Comparison of ENCODE assay signal across 11 mouse cellular contexts in the genomic region with DNA sequence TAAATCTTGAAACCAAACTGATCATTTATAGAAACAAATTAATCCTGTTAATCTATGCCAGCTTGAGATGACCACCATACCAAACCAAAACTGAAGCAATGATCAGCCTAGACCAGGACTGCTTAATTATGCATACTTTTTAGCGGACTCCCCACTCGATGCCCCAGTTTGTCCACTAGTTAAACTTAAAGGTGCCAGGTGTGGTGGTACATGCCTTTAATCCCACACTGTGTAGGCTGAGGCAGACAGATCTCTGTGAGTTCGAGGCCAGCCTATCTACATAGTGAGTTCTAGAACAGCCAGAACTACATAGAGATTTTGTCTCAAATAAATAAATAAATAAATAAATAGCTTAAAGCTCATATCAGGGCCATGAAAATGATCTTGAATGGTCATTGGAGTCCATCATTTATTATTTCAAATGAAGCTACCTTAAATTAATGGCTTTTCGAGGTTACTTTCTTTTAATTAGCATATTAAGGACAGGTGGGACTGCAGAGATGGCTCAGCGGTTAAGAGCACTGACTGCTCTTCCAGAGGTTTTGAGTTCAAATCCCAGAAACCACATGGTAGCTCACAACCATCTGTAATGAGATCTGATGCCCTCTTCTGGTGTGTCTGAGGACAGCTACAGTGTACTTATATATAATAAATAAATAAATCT. TPM values are rescaled to one million over a fixed set of nuclear protein-coding genes. Genes with fewer than 3 reads are reported as not detected.
DNase-seq lines count a peak whose midpoint lies in the region; ATAC-seq and TF ChIP-seq lines count a peak whose summit lies in the region.
"Had no signal": no experiment of that assay in that cellular context is flagged by ENCODE, and none has a peak within 500 bp of the region (broad histone marks: within the 10 kb centered on the region; RNA-seq: fewer than 3 reads in every experiment).

No protein-coding gene starts in this region.

- no peak overlapping the region for H3K9ac ChIP-seq in heart, embryonic 12.5 days
- H3K9ac ChIP-seq in CH12.LX (ENCODE audit: insufficient read depth, low read depth): 0 out of 2 replicates have a peak overlapping the region, but pooled peaks have one; percentile 50
- no peak overlapping the region for H3K9ac ChIP-seq in hindbrain, embryonic 11.5 days (ENCODE audit: low read depth, low read length)

- H3K27ac ChIP-seq in heart, embryonic 12.5 days (ENCODE audit: poor library complexity, severe bottlenecking): no peak overlapping the region
- no peak overlapping the region for H3K27ac ChIP-seq in CH12.LX (ENCODE audit: insufficient read depth, low read depth)
- no peak overlapping the region for H3K27ac ChIP-seq in hindbrain, embryonic 11.5 days (ENCODE audit: low read depth, low read length)
- no peak overlapping the region for H3K27ac ChIP-seq in macrophage

- no peak for TF ChIP-seq EP300 in CH12.LX (IDR thresholded peaks at IDR 0.05; ENCODE audit: low read length)

- no peak for TF ChIP-seq CTCF in CH12.LX (conservative IDR thresholded peaks at IDR 0.05 in 1 of 2, IDR thresholded peaks at IDR 0.05 in 1 of 2; ENCODE audit: low read depth in 2 of 2, low read length in 2 of 2)

- H3K4me3 ChIP-seq in heart, embryonic 12.5 days: no peak overlapping the region
- H3K4me3 ChIP-seq in CH12.LX (replicated peaks in 1 of 3; ENCODE audit: low read depth in 2 of 3, low read length in 2 of 3, poor library complexity in 1 of 3) (peak overlapping the region in 1 of 3 experiments; percentile 95), macrophage (ENCODE audit: inconsistent target) (peak overlapping the region; percentile 86; the same call in 1 of the 2 replicates)
- no peak overlapping the region for H3K4me3 ChIP-seq in hindbrain, embryonic 11.5 days (ENCODE audit: low read depth, low read length)

- DNase-seq in heart, adult 8-10 months (ENCODE audit: low spot score): no peak
- no peak for DNase-seq in CH12.LX (ENCODE audit: extremely low read depth)
- DNase-seq in hindbrain, embryonic 11.5 days (ENCODE audit: low spot score): peak; percentile 0
- DNase-seq in right cerebral cortex, postnatal 36 days (ENCODE audit: low spot score in 2 of 2): no peak
- no peak for DNase-seq in layer of hippocampus, adult 9-10 months (ENCODE audit: low spot score)
- DNase-seq in spleen, postnatal 14 days (ENCODE audit: low spot score in 2 of 2): no peak

- peaks cover 22% of the 10 kb centered on the region for H3K79me2 ChIP-seq in CH12.LX (replicated peaks; ENCODE audit: control insufficient read depth, extremely low read depth, insufficient read depth, poor library complexity, severe bottlenecking)
- no peaks in the 10 kb centered on the region for H3K79me2 ChIP-seq in macrophage (ENCODE audit: inconsistent target)

- H3K9me3 ChIP-seq in heart, embryonic 12.5 days (replicated peaks): no peaks in the 10 kb centered on the region
- H3K9me3 ChIP-seq in CH12.LX (replicated peaks; ENCODE audit: low read length): no peaks in the 10 kb centered on the region
- H3K9me3 ChIP-seq in hindbrain, embryonic 11.5 days (ENCODE audit: control insufficient read depth, low read length): no peaks in the 10 kb centered on the region
- H3K9me3 ChIP-seq: megakaryocyte, embryonic 14.5 days had no signal

- TF ChIP-seq POLR2A in CH12.LX (IDR thresholded peaks at IDR 0.05; ENCODE audit: low read depth, low read length): no peak

- H3K27me3 ChIP-seq in heart, embryonic 12.5 days (replicated peaks): 0 out of 2 replicates have a peak, but pooled peaks cover 5% of the 10 kb centered on the region
- H3K27me3 ChIP-seq in CH12.LX (replicated peaks): no peaks in the 10 kb centered on the region
- H3K27me3 ChIP-seq in hindbrain, embryonic 11.5 days (ENCODE audit: control insufficient read depth, insufficient read depth, low read length): no peaks in the 10 kb centered on the region
- H3K27me3 ChIP-seq: megakaryocyte, embryonic 14.5 days had no signal

- peak overlapping the region; percentile 85 for H3K4me2 ChIP-seq in heart, embryonic 12.5 days
- H3K4me2 ChIP-seq in CH12.LX (ENCODE audit: insufficient read depth, low read depth, poor library complexity, severe bottlenecking): 0 out of 2 replicates have a peak overlapping the region, but pooled peaks have one; percentile 90
- no peak overlapping the region for H3K4me2 ChIP-seq in hindbrain, embryonic 11.5 days (replicated peaks; ENCODE audit: low read depth, low read length)

- no peak for TF ChIP-seq RAD21 in CH12.LX (IDR thresholded peaks at IDR 0.05; ENCODE audit: low read depth, low read length)

- peaks cover 20% of the 10 kb centered on the region for H3K36me3 ChIP-seq in heart, embryonic 12.5 days
- H3K36me3 ChIP-seq in CH12.LX (replicated peaks in 1 of 2; ENCODE audit: control insufficient read depth in 1 of 2, insufficient read depth in 1 of 2, low read length in 1 of 2) (peaks cover 15 to 26% of the 10 kb centered on the region in 2 experiments), macrophage (ENCODE audit: inconsistent target) (peaks cover 11% of the 10 kb centered on the region; the same call in 1 of the 2 replicates)
- H3K36me3 ChIP-seq in hindbrain, embryonic 11.5 days (ENCODE audit: control insufficient read depth, insufficient read depth, low read length): no peaks in the 10 kb centered on the region

- H3K4me1 ChIP-seq in heart, embryonic 12.5 days (replicated peaks): peaks cover 7% of the 10 kb centered on the region
- peaks cover 14 to 59% of the 10 kb centered on the region in 2 experiments for H3K4me1 ChIP-seq in CH12.LX (ENCODE audit: control insufficient read depth in 1 of 2, insufficient read depth in 2 of 2)
- H3K4me1 ChIP-seq in hindbrain, embryonic 11.5 days (replicated peaks; ENCODE audit: control insufficient read depth, insufficient read depth, low read length): 0 out of 2 replicates have a peak, but pooled peaks cover 2% of the 10 kb centered on the region

- dilution Hi-C loops in CH12.LX (cut with MboI; ENCODE audit: extremely low pct_ligation_motif_present, extremely low pct_unique_long_range_greater_than_20kb, low sequenced_read_pairs): no loop called here

- no peak for ATAC-seq in heart, embryonic 12.5 days (ENCODE audit: insufficient number of reproducible peaks, low FRiP score)
- no peak for ATAC-seq in hindbrain, embryonic 11.5 days (ENCODE audit: low FRiP score)

- in situ Hi-C loops in CH12.LX (cut with MboI; ENCODE audit: low pct_ligation_motif_present, low pct_unique_long_range_greater_than_20kb, low sequenced_read_pairs): loop anchor here (5.0 to 25.0 kb wide), 3 partner anchors 162 to 582 kb away; a partner anchor contains a TSS

- 83% methylated on average over 5 of the region's 5 CpGs for WGBS in heart, embryonic 12.5 days
- WGBS in hindbrain, embryonic 11.5 days: 88% methylated on average over 5 of the region's 5 CpGs
- 99% methylated on average over 5 of the region's 5 CpGs for WGBS in macrophage (ENCODE audit: missing documents)

TF ChIP-seq in CH12.LX, 34 proteins besides CTCF, POLR2A, EP300 and RAD21:
- TF ChIP-seq KAT2A (IDR thresholded peaks at IDR 0.05; ENCODE audit: insufficient replicate concordance, low read length) (no peak), MAZ (IDR thresholded peaks at IDR 0.05; ENCODE audit: low read depth, low read length) (no peak), MXI1 (IDR thresholded peaks at IDR 0.05; ENCODE audit: low read depth, low read length) (no peak), MAFK (IDR thresholded peaks at IDR 0.05; ENCODE audit: insufficient replicate concordance, low read length) (no peak), HCFC1 (IDR thresholded peaks at IDR 0.05; ENCODE audit: low read depth, low read length) (no peak), IRF4 (IDR thresholded peaks at IDR 0.05; ENCODE audit: low read depth, low read length) (no peak), BHLHE40 (IDR thresholded peaks at IDR 0.05; ENCODE audit: low read depth, low read length) (no peak)

RNA-seq across cellular contexts. Expression of a gene that starts 0.8 kb away (rescaled TPM):
- 76.2 and 76.8 TPM in 2 replicates for polyA plus RNA-seq in heart, embryonic 12.5 days (2016; fragmentation: Nextera tagmentation; extraction: Ambion mirVana)
- total RNA-seq in heart, adult 8-10 months (2022): 100 to 1,000 TPM; 105 to 122 (median 115) TPM
- 61.8 and 70.5 TPM in 2 replicates for total RNA-seq in CH12.LX (2012; rRNA removed)
- 74.7 and 77.3 TPM in 2 replicates for total RNA-seq in CH12.LX (2014; rRNA removed)
- polyA plus RNA-seq in CH12.LX (2012; ENCODE audit: insufficient read length, low read depth): 72.8 and 79.1 TPM in 2 replicates
- 49.2 and 50.8 TPM in 2 replicates for polyA plus RNA-seq in hindbrain, embryonic 11.5 days (2014; fragmentation: Nextera tagmentation; extraction: Ambion mirVana)
- 10 to 100 TPM in 8 of 26 experiments, 1 to 10 TPM in 18; 2.5 to 12.3 (median 7.2) TPM for total RNA-seq in macrophage (2018; cell fraction: chromatin; rRNA removed)
- 10 to 100 TPM; 18.7 to 33.6 (median 26.1) TPM for total RNA-seq in macrophage (2018; cell fraction: cytosol; rRNA removed)
- total RNA-seq in macrophage (2018; cell fraction: nucleus; rRNA removed): 10 to 100 TPM in 13 of 26 experiments, 1 to 10 TPM in 13; 2.3 to 13.7 (median 9.9) TPM
- 27.2 to 40.6 TPM (median 35.2 TPM) in 3 replicates for polyA plus RNA-seq in macrophage (2018)

RNA-seq across cellular contexts. Expression of a gene that starts 22.0 kb away (rescaled TPM):
- polyA plus RNA-seq in heart, embryonic 12.5 days (2016; fragmentation: Nextera tagmentation; extraction: Ambion mirVana): not detected in 2 replicates
- not detected for total RNA-seq in heart, adult 8-10 months (2022)
- total RNA-seq in CH12.LX (2012; rRNA removed) (0.08 and 0.21 TPM in 2 replicates), CH12.LX (2014; rRNA removed) (0.20 and 0.28 TPM in 2 replicates)
- polyA plus RNA-seq in CH12.LX (2012; ENCODE audit: insufficient read length, low read depth) (0.24 and 0.26 TPM in 2 replicates), macrophage (2018) (not detected in 3 replicates)
- polyA plus RNA-seq in hindbrain, embryonic 11.5 days (2014; fragmentation: Nextera tagmentation; extraction: Ambion mirVana): not detected in 2 replicates
- total RNA-seq in macrophage (2018; cell fraction: chromatin; rRNA removed): not detected
- total RNA-seq in macrophage (2018; cell fraction: cytosol; rRNA removed): not detected
- not detected for total RNA-seq in macrophage (2018; cell fraction: nucleus; rRNA removed)
- total RNA-seq: adrenal gland, adult 8-10 months had no signal
- polyA plus RNA-seq: cortical plate, adult 2 months had no signal

RNA-seq across cellular contexts. Expression of a gene that starts 49.8 kb away (rescaled TPM):
- polyA plus RNA-seq in heart, embryonic 12.5 days (2016; fragmentation: Nextera tagmentation; extraction: Ambion mirVana): 6.9 and 7.1 TPM in 2 replicates
- total RNA-seq in heart, adult 8-10 months (2022): 1 to 10 TPM; 3.0 to 5.4 (median 3.4) TPM
- total RNA-seq in CH12.LX (2012; rRNA removed): 0.84 and 1.4 TPM in 2 replicates
- total RNA-seq in CH12.LX (2014; rRNA removed): 0.16 TPM in 1 of 2 replicates, not detected in the other
- 4.7 and 5.0 TPM in 2 replicates for polyA plus RNA-seq in CH12.LX (2012; ENCODE audit: insufficient read length, low read depth)
- polyA plus RNA-seq in hindbrain, embryonic 11.5 days (2014; fragmentation: Nextera tagmentation; extraction: Ambion mirVana): 6.7 and 8.1 TPM in 2 replicates
- total RNA-seq in macrophage (2018; cell fraction: chromatin; rRNA removed): 100 to 1,000 TPM in 23 of 26 experiments, 10 to 100 TPM in 3; 86.0 to 358 (median 130) TPM
- total RNA-seq in macrophage (2018; cell fraction: cytosol; rRNA removed): 10 to 100 TPM; 16.8 to 73.0 (median 26.4) TPM
- total RNA-seq in macrophage (2018; cell fraction: nucleus; rRNA removed): 100 to 1,000 TPM in 8 of 26 experiments, 10 to 100 TPM in 18; 41.8 to 219 (median 90.9) TPM
- 18.7 to 25.4 TPM (median 20.5 TPM) in 3 replicates for polyA plus RNA-seq in macrophage (2018)
